Mouse (Mus musculus): ENCODE results near the gene Azin2. TPM values are rescaled to one million over a fixed set of nuclear protein-coding genes. Genes with fewer than 3 reads are reported as not detected.

Azin2 gene
- total and polyA plus RNA-seq, 3 experiments: 0.91 to 2.4 (median 1.7) TPM

- DNase-seq (ENCODE audit: extremely low read depth): no peak
- Histone ChIP-seq H3K27ac (ENCODE audit: insufficient read depth, low read depth) (no peak overlapping the region), H3K4me1 (ENCODE audit: control insufficient read depth in 1 of 2, insufficient read depth in 2 of 2) (peaks cover 3 to 4% of the 10 kb centered on the region in 2 experiments; a peak in 2 of 4 replicates), H3K4me2 (ENCODE audit: insufficient read depth, low read depth, poor library complexity, severe bottlenecking) (no peak overlapping the region), H3K27me3 (replicated peaks) (no peaks in the 10 kb centered on the region), H3K9ac (ENCODE audit: insufficient read depth, low read depth) (no peak overlapping the region), H3K79me2 (replicated peaks; ENCODE audit: control insufficient read depth, extremely low read depth, insufficient read depth, poor library complexity, severe bottlenecking) (no peaks in the 10 kb centered on the region), H3K36me3 (replicated peaks in 1 of 2; ENCODE audit: control insufficient read depth in 1 of 2, insufficient read depth in 1 of 2, low read length in 1 of 2) (peaks cover 0 to 6% of the 10 kb centered on the region in 2 experiments), H3K9me3 (replicated peaks; ENCODE audit: low read length) (no peaks in the 10 kb centered on the region), H3K4me3 (replicated peaks in 1 of 3; ENCODE audit: low read depth in 2 of 3, low read length in 2 of 3, poor library complexity in 1 of 3) (no peak overlapping the region)
- in situ Hi-C loops (cut with MboI; ENCODE audit: low pct_ligation_motif_present, low pct_unique_long_range_greater_than_20kb, low sequenced_read_pairs): no loop called here
- dilution Hi-C loops (cut with MboI; ENCODE audit: extremely low pct_ligation_motif_present, extremely low pct_unique_long_range_greater_than_20kb, low sequenced_read_pairs): no loop called here
- TF ChIP-seq IRF4 (IDR thresholded peaks at IDR 0.05; ENCODE audit: low read depth, low read length): no peak
- no peak for TF ChIP-seq USF2 (conservative IDR thresholded peaks at IDR 0.05; ENCODE audit: low read depth, low read length)
- TF ChIP-seq ZKSCAN1 (IDR thresholded peaks at IDR 0.05; ENCODE audit: borderline replicate concordance, low read depth, low read length): no peak
- no peak for TF ChIP-seq CTCF (conservative IDR thresholded peaks at IDR 0.05 in 1 of 2, IDR thresholded peaks at IDR 0.05 in 1 of 2; ENCODE audit: low read depth in 2 of 2, low read length in 2 of 2)
- no peak for TF ChIP-seq ZMIZ1 (IDR thresholded peaks at IDR 0.05; ENCODE audit: low read depth, low read length)
- TF ChIP-seq HCFC1 (IDR thresholded peaks at IDR 0.05; ENCODE audit: low read depth, low read length): no peak
- no peak for TF ChIP-seq ELF1 (IDR thresholded peaks at IDR 0.05; ENCODE audit: low read depth, low read length)
Measured at GRCm38 (mm10) chr4:128891157-128891556, 71.1 kb downstream of the Azin2 start.

GRCm38 (mm10) chr4:128889752-128890630 lies 72.3 kb downstream of the Azin2 start:
- Histone ChIP-seq H3K36me3 (replicated peaks in 1 of 2; ENCODE audit: control insufficient read depth in 1 of 2, insufficient read depth in 1 of 2, low read length in 1 of 2) (peaks cover 0 to 8% of the 10 kb centered on the region in 2 experiments), H3K9ac (ENCODE audit: insufficient read depth, low read depth) (no peak overlapping the region), H3K9me3 (replicated peaks; ENCODE audit: low read length) (peaks cover 3% of the 10 kb centered on the region), H3K27me3 (replicated peaks) (no peaks in the 10 kb centered on the region), H3K79me2 (replicated peaks; ENCODE audit: control insufficient read depth, extremely low read depth, insufficient read depth, poor library complexity, severe bottlenecking) (no peaks in the 10 kb centered on the region), H3K4me2 (ENCODE audit: insufficient read depth, low read depth, poor library complexity, severe bottlenecking) (no peak overlapping the region), H3K4me3 (replicated peaks in 1 of 3; ENCODE audit: low read depth in 2 of 3, low read length in 2 of 3, poor library complexity in 1 of 3) (no peak overlapping the region), H3K4me1 (ENCODE audit: control insufficient read depth in 1 of 2, insufficient read depth in 2 of 2) (peaks cover 3 to 4% of the 10 kb centered on the region in 2 experiments; a peak in 2 of 4 replicates), H3K27ac (ENCODE audit: insufficient read depth, low read depth) (no peak overlapping the region)
- in situ Hi-C loops (cut with MboI; ENCODE audit: low pct_ligation_motif_present, low pct_unique_long_range_greater_than_20kb, low sequenced_read_pairs): no loop called here
- DNase-seq (ENCODE audit: extremely low read depth): no peak
- TF ChIP-seq MYC (IDR thresholded peaks at IDR 0.05; ENCODE audit: low read depth, low read length) (no peak), ZKSCAN1 (IDR thresholded peaks at IDR 0.05; ENCODE audit: borderline replicate concordance, low read depth, low read length) (no peak), IRF4 (IDR thresholded peaks at IDR 0.05; ENCODE audit: low read depth, low read length) (no peak), CTCF (conservative IDR thresholded peaks at IDR 0.05 in 1 of 2, IDR thresholded peaks at IDR 0.05 in 1 of 2; ENCODE audit: low read depth in 2 of 2, low read length in 2 of 2) (no peak), MXI1 (IDR thresholded peaks at IDR 0.05; ENCODE audit: low read depth, low read length) (no peak), USF2 (conservative IDR thresholded peaks at IDR 0.05; ENCODE audit: low read depth, low read length) (no peak), POLR2AphosphoS2 (IDR thresholded peaks at IDR 0.05; ENCODE audit: low read depth, low read length) (no peak), ZC3H11A (IDR thresholded peaks at IDR 0.05; ENCODE audit: low read depth, low read length) (no peak), E2F4 (IDR thresholded peaks at IDR 0.05; ENCODE audit: insufficient replicate concordance, low read depth, low read length) (no peak), UBTF (IDR thresholded peaks at IDR 0.05; ENCODE audit: low read depth, low read length) (no peak)
- dilution Hi-C loops (cut with MboI; ENCODE audit: extremely low pct_ligation_motif_present, extremely low pct_unique_long_range_greater_than_20kb, low sequenced_read_pairs): no loop called here
